Mouse (Mus musculus) liver, adult (tissue): ENCODE measurements around the gene Mpeg1.

Source experiments
- GATA4 ChIP-seq: IDR thresholded peaks from 2 replicates; pipeline ENCODE4 v1.6.1; 2014; ENCODE audit warnings: mild to moderate bottlenecking, low read length; ENCODE audit not compliant: insufficient replicate concordance

Mpeg1 gene

DNA sequence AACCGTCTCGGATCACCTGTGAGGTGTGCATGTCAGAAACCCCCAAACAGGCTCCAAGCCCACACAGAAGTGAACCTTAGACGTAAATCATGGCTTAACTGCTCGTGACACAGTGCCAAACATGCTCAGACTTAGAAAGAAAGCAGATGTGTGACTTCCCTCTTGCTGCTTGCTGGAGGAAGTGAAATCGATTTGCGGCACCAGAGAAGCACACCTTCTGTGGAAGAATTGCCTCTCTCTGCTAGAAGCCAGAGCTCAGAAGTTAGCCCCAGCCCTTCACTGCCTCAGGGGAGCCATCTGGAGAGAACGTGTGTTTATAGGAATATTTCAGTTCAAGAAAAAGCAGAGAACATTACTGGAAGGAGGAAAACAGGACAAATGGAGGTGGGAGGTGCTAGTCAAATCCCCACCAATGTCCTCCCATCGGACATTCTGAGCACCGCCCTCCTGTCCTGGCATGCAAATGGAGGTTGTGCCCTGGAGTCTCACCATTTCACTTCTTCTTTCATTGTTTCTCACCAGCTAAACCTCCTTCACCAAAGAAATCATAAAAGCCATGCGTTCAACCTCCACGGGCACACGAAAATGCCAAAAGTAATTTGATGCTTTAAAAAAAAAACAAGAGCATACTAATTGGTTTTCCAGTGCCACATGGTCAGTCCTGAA lies 3.0 kb upstream of the Mpeg1 start:
- TF ChIP-seq GATA4: no peak

DNA sequence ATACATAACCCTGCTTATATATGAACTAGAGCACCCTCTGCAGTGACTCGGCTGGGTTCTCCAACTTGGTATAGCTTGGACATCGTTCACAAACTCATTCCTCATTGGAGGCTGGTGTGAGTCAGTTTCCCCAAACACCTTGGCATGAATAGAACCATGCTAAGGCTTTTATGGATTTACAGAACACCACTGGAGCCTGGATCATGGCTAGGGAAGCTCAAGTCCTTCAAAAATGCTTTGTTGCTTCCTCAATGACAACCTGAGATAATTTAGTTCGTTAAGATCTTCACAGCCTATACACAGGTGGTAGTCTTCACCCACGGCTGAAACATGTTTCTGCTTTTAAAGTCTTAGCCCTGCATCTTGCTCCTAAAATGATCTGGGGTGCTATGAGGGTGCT lies 1.1 kb upstream of the Mpeg1 start:
- no peak for TF ChIP-seq GATA4

DNA sequence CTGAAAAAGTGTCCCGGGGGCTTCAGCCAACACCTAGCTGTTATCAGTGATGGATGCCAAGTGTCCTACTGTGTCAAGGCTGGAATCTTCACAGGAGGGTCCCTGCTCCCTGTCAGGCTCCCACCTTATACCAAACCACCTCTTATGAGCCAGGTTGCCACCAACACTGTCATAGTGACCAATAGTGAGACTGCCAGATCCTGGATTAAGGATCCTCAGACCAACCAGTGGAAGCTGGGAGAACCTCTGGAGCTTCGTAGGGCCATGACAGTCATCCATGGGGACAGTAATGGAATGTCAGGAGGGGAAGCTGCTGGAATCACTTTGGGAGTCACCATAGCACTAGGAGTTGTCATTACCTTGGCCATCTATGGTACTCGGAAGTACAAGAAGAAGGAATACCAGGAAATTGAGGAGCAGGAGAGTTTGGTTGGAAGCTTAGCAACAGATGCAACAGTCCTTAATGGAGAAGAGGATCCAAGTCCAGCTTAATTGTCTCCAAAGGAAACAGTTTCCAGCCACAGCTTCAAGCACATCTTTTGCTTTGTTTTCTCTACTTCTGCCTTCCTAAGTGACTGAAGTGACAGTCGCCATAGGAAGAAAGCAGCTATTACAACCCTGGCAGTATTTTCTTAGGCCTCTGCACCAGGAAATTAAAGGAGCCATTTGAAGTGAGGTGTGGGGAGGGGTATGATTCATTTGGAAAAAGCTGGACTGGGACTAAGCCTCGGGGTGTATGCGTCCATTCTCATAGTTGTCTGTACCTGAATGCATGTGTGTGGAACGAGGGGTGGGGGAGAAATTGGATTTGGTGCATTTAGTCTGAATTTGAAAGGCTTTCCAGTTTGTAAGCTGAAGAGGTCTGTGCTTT lies 2.5 kb downstream of the Mpeg1 start:
- no peak for TF ChIP-seq GATA4

DNA sequence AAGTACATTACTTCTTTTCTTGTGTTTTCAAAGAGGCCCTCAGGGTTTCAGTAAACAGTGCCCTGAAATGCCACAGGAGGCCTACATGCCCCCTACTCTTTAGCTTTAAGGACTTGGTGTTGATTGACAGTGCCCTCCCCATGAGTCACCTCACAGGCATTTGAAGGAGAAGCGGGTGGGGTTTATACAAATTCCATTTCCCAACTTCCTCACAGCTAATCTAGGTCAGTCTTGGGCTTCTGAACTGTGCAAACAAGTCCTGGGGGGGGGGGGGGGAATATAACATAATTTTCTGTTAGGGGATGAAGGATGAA lies 3.1 kb downstream of the Mpeg1 start:
- TF ChIP-seq GATA4: no peak

DNA sequence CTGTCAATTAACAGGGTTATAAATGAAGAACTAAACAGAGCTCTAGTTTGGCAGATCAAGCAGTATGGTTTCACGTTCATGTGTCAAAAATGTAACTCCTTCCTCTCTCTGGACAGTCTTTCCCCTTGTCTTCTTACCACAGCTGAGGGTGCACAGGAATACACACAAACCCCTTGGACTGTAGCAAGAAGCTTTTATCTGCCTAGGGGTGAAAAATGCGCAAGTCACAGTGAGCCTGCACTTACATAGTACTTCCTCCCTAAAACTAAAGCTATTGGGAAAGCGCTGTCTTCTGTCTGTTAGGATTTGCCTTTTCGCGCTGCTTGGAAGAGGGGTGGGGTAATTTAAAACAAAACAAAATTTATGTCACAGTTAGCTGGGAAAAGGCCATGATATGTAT lies 3.5 kb downstream of the Mpeg1 start:
- TF ChIP-seq GATA4: no peak

DNA sequence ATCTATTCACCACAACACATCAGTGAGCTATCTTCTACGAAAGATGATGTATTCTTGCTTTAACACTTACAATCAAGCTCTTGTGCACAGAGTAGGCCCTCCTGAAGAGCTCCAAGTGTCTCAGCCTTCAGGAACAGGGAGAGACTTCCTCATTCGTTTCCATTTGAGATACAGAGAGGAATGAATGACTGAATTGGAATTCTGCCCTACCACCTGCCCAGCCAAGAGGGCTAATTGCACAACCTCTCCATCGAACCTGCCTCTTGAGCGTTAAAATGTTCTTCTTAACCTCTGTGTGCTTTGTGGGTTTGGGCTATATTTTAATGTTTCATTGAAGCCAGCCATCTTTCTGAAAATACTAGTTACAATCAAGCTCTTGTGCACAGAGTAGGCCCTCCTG lies 4.1 kb downstream of the Mpeg1 start:
- TF ChIP-seq GATA4: no peak

DNA sequence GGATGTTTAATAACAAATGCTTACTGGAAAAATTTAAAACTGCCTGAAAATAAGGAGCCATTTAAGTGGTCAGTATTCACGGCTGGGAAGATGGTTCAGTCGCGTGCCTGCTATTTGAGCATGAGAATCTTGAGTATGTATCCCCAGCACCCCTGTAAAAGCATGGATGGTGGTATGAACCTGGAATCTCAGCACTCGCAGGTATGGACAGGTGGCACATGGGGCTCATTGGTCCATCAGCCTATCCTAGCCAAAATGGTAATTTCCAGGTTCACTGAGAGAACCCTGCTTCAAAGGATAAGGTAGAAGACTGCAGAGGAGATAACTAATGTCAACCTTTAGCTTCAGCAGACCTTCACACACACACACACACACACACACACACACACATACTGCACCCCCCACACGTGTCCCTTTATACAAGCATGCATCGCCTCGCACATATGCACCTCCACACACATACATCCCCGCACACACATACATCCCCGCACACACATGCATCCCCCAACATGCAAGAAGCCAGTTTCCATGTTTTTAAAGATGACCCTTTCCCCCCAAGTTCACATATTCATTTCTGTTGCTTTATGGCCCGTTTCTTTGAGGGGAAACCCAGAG lies 5.1 kb downstream of the Mpeg1 start:
- no peak for TF ChIP-seq GATA4

DNA sequence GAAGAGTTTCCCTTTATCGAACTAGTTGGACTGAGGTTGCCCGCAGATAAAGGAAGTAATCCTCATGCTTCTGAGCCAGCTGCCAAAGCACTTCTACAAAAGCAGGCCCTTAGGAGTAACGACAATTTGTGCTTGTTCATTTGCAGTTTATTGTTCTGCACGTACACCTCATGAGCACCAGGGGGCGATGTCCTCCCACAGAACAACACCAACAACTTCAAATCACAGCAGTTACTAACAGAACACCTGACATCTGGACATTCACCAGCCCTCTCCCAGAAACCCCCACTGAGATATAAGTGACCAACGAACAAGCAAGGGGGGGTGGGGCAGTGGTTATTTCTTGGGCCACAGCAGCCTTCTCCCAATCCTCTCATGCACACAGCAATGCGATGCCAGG lies 5.6 kb downstream of the Mpeg1 start:
- no peak for TF ChIP-seq GATA4

DNA sequence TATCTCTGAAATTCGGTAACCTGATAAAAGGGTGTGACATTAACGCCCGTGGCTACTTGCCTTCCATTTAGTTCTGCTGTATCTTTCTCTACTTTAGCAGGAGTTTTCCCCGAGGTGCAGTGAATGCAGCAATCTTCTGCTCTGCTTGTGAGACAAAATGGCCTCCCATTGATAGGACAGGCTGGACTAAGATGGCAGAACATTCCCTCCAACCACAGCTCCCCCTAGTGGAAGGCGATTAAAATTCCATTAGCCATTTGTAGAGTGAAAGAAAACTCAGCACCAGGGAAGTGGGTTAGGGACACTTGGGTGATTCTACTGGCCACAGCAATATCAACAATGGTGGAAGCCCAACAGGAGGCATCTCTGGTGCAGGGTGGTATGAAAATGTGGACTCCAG lies 6.9 kb downstream of the Mpeg1 start:
- TF ChIP-seq GATA4: no peak

DNA sequence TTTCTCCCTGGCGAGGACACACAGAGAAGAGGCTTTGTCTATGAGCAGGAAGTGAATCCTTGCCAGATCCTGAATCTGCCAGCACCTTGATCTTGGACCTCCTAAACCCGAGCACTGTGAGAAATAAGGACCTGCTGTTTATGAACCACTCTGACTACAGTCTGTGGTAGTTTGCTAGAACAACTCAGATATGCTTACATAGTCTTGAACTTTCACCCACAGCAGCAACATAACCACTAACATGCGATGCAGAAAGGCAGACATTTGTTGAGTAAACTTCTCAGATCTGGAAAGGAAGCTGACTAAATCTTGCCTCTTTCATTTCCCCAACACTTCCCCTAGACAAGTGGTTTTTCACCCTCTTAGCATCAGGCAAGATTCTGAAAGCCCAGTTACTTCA lies 11.3 kb downstream of the Mpeg1 start:
- TF ChIP-seq GATA4: no peak

DNA sequence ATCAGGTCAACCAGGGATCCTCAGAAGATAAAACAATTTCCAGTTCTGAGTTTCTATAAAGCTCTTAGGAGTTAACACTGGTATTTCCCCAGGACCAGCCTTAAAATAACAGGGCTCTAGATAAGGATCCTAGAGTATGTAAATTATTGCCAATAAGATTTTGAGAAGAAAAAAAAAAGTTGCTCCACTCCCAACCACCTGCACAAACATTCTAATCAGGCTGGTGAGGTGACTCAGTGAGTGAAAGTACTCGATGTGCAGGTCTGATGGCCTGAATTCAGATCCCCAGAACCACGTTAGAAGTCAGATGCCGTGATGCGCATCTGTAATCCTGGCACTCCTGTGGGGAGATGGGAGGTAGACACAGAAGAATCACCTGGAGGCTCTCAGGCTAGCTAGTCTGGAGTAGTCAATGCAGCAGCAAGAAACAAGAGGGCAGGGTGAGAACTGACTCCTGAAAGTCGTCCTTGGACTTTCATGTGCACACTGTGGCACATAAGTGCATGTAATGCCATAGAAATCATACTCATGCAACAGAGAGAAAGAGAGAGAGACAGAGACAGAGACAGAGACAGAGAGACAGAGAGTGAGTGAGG lies 11.9 kb downstream of the Mpeg1 start:
- TF ChIP-seq GATA4: no peak

DNA sequence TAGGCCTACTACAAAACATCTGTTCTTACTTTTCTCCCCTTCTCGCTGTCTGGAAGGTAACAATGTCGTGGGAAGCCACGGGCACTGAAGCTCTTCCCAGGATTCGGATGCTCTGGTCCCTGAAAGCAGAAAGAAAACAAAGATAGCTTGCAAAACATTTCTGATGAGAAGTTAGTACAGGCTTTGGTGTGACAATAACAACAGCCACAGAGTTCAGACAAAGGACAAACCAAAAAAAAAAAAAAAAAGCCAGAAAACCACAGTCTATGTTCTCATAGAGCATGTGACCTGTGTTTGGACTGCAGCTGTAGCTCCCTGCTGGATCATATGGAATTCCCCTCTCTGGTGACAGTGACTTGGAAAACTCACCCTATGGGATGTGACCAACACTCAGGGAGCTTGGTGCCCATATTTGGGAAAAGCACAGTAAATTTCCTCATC lies 12.6 kb downstream of the Mpeg1 start:
- TF ChIP-seq GATA4: no peak

DNA sequence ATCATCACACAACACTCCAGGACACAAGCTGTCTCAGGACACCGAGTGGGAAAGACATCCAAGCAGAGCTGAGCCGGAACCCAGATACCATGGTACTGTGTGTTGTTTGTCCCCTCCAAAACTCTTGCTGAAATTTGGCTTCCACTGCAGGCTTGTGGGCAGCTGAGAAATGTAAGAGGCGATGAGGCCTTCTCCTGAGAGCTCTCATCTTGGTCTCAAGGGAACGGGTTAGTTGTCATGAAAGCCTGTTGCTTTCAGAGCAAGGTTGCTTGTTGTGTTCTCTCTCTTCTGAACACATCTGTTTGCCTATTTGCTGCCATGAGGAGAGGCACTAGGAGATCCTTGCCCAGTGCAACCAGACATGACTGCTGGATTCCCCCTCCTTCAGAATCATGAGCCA lies 13.4 kb downstream of the Mpeg1 start:
- TF ChIP-seq GATA4: no peak

DNA sequence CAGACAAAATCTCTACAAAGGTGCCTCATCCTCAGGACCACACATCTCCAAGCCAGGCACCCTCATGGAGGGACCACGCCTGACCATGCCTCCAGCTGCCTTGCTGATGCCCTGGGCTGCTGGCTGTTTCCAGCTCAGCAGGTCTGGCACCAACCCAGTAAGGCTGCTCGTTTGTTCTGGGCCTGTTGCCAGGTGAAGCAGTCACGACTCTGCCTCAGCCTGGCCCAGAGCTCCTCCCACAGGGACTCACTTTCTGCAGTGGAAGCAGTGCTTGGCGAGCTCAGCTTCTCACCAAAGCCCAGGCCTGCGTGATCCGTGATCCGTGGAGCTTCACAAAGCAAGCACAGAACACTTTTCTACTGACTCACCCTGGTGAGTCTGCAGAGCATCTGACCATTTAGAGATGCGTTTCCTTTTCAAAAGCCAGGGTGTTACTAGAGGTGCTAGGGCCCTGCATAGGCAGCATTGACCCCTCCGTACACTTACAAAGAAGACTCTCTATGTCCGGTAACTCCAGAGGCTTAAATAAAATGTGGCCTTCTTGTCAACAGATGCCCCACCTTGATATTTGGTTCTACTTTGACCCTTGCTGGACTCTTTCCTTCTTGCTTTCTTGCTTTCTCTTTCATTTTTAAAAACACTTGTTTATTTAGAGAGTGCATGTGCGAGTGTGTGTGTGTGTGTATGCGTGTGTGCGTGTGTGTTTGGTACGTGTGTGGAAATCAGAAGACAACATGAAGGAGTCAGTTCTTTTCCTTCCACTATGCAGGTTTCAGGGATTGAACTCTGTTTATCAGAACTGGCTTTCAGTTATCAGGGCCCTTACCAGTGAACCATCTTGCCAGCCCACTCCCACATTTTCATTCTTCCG lies 15.0 kb downstream of the Mpeg1 start:
- no peak for TF ChIP-seq GATA4

DNA sequence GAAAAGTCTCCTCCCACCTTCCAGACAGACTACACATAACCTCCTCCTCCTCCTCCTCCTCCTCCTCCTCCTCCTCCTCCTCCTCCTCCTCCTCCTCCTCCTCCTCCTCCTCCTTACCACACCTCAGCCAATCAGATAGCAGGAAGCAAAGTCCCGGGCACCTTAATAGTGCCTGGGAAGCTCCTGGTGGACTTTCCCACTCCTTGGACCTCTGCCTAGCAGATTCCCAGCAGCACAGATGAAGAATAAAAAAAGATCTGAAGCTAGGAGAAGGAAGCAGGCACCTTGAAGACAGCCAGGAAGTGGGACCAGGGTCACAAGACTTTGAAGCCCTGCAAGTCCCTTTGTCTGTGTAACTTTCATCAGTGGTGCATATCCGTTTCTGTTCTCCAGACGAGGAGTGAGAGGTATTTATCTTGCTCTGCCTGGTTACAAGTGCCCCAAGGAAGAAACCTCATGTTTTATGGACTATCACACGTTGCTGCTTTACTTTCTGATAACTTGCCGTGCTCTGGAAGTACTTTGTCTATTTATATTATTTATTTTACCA lies 16.2 kb downstream of the Mpeg1 start:
- TF ChIP-seq GATA4: no peak

DNA sequence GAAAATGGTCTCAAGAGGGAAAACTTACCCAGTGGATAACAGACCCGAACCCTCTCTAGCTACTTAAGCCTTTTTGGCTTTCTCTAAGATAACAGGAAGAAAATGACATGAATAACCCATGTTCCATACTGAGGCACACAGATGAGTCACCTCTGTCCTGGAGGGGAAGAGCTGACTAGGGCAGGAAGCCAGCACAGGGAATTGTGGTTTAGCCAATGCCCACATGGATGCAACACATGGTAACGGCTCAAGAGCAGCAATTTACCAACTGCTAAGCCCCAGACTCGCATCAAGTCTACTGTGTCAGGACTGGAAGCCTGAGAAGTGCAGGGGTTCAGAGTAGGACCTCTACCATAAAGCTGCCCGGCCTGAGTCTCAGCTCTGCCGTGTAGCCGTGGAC lies 17.8 kb downstream of the Mpeg1 start:
- TF ChIP-seq GATA4: no peak
